Mouse (Mus musculus): ENCODE data around the gene Endou. TPM values are rescaled to one million over a fixed set of nuclear protein-coding genes. Genes with fewer than 3 reads are reported as not detected.
A peak's percentile ranks its signal among the peaks of the same experiment; 100 is the strongest.

Gene Endou
- polyA plus RNA-seq, 1 experiment from 2014 or later: not detected

DNA sequence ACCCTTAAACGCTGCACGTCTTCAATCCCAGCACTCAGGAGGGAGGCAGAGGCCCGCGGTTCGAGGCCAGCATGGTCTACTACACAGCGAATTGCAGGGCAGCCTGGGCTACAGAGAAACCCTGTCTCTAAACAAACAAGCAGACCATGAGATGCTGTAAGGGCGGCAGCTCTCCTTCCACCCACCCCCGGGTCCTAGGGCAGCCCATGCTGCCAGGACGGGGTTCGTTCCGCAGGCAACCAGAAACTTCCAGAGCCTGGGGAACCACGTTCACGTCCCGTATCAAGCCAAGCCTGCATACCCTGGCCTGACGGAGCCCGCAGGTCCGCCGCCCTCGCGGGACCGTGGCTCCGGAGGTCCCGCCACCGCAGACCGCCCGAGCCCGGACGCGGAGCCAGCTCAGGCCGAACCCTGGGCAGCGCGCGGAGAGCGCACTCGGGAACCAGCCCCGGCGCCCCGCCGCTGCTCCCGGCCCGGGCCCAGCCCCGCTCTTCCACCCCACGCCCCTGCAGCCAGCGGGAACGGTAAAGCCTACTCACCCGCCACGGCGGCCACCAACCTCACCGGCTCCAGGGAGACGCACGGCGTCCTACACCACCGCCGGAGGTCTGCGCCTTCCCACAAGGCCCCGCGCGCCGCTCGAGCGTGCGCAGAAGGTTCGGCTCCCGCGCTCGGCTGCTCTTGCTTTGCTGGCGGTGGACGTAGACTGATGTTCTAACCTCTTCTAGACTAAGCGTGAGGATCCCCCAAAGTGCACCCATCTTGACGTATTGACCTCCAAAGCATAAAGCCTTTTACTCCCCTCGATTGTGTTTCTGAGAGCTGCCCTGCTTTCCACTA, 25.7 kb downstream of the Endou start, which contains the start of gene Rpap3:
TSS of gene Rpap3 (minus strand) at position 615 of the 840 bp plus-strand sequence.
- Histone ChIP-seq H3K4me2 (ENCODE audit: low read depth, low read length) (peak within 1 kb of the TSS; percentile 63), H3K9ac (replicated peaks; ENCODE audit: low read depth, low read length) (peak within 1 kb of the TSS; percentile 94), H3K4me1 (ENCODE audit: control insufficient read depth, insufficient read depth, low read length) (0 out of 2 replicates have a peak, but pooled peaks cover 3% of the 10 kb centered on the region), H3K27me3 (ENCODE audit: control insufficient read depth, insufficient read depth, low read length) (no peaks in the 10 kb centered on the region), H3K9me3 (ENCODE audit: control insufficient read depth, low read length) (no peaks in the 10 kb centered on the region), H3K36me3 (ENCODE audit: control insufficient read depth, insufficient read depth, low read length) (peaks cover 26% of the 10 kb centered on the region), H3K4me3 (ENCODE audit: low read depth, low read length) (peak within 1 kb of the TSS; percentile 87), H3K27ac (ENCODE audit: low read depth, low read length) (no peak within 1 kb of the TSS)
- ATAC-seq (ENCODE audit: low read depth): peak; percentile 94
- WGBS: 1% methylated on average over 71 of the region's 71 CpGs

DNA sequence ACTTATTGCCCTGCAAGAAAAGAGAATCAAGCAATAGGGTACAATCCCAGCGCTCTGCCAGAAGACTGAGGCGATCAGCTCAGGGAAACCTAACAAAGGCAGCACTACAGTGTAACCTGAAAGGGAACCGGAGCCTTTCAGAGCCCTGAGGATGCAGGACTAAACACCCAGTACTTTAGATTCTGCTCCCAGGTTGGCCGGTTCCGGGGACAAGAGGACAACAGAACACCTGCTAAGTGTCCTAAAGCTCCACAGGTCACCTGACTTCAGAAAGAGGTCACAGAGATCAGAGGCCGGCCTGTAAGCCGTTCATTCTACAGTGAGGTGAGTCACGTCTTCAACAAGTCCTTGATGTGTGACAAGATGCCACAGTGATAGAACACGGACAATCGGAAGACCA, 34.5 kb downstream of the Endou start:
- Histone ChIP-seq H3K27ac (ENCODE audit: low read depth, low read length) (no peak overlapping the region), H3K4me2 (ENCODE audit: low read depth, low read length) (no peak overlapping the region), H3K9me3 (ENCODE audit: control insufficient read depth, low read length) (no peaks in the 10 kb centered on the region), H3K27me3 (ENCODE audit: control insufficient read depth, insufficient read depth, low read length) (no peaks in the 10 kb centered on the region), H3K4me1 (ENCODE audit: control insufficient read depth, insufficient read depth, low read length) (no peaks in the 10 kb centered on the region), H3K9ac (replicated peaks; ENCODE audit: low read depth, low read length) (no peak overlapping the region), H3K4me3 (ENCODE audit: low read depth, low read length) (no peak overlapping the region), H3K36me3 (ENCODE audit: control insufficient read depth, insufficient read depth, low read length) (peaks cover 63% of the 10 kb centered on the region)
- no peak for ATAC-seq (ENCODE audit: low read depth)
- WGBS: 92% methylated on average over 10 of the region's 10 CpGs

DNA sequence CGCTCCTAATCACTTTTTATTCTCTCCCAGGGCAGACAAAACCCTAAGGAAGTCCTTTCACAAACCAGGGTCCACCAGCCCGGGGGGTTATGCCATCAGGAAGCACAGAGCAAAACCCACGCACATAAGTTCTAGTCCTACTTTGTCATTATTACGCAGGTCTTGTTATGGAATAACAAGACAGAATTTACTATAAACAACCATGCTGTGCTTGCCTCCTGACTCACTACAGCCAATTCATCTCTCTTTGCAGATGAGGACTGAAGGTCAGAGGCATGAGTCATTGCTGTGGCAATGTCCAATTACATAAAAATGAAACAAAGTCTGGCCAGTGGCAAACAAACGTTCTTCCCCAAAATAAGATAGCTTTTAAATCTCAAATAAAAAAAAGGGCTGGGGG, 37.7 kb downstream of the Endou start:
- peaks cover 53% of the 10 kb centered on the region for H3K36me3 ChIP-seq (ENCODE audit: control insufficient read depth, insufficient read depth, low read length)
- ATAC-seq (ENCODE audit: low read depth): no peak

DNA sequence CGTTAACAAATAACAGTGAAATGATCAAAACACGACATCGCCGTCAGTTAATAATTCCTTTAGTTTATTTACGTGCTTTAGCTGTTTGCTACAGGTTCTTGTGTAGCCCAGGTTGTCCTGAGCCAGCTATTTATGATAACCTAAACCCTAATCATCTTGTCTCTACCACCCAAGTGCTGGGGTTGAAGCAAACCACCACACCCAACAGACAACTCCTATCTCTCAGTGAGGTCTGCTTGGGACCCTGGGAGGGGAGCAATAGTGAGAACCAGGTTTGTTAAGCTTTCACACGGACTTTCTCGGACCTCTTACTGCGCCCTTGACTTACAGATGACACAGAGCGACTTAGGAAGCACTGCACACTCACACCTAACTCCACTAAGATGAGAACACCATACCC, 47.0 kb downstream of the Endou start:
- H3K4me1 ChIP-seq (ENCODE audit: control insufficient read depth, insufficient read depth, low read length): no peaks in the 10 kb centered on the region
- peaks cover 71% of the 10 kb centered on the region for H3K36me3 ChIP-seq (ENCODE audit: control insufficient read depth, insufficient read depth, low read length)
- H3K9ac ChIP-seq (replicated peaks; ENCODE audit: low read depth, low read length): no peak overlapping the region
- no peak overlapping the region for H3K4me3 ChIP-seq (ENCODE audit: low read depth, low read length)
- no peak overlapping the region for H3K27ac ChIP-seq (ENCODE audit: low read depth, low read length)
- 96% methylated on average over 9 of the region's 9 CpGs for WGBS
- ATAC-seq (ENCODE audit: low read depth): no peak
- no peak overlapping the region for H3K4me2 ChIP-seq (ENCODE audit: low read depth, low read length)
- H3K27me3 ChIP-seq (ENCODE audit: control insufficient read depth, insufficient read depth, low read length): no peaks in the 10 kb centered on the region
- H3K9me3 ChIP-seq (ENCODE audit: control insufficient read depth, low read length): no peaks in the 10 kb centered on the region

More for the DNA sequence above, 37.7 kb downstream of the Endou start:
- Histone ChIP-seq H3K4me3 (ENCODE audit: low read depth, low read length) (no peak overlapping the region), H3K27ac (ENCODE audit: low read depth, low read length) (no peak overlapping the region), H3K9me3 (ENCODE audit: control insufficient read depth, low read length) (no peaks in the 10 kb centered on the region), H3K27me3 (ENCODE audit: control insufficient read depth, insufficient read depth, low read length) (no peaks in the 10 kb centered on the region), H3K4me2 (ENCODE audit: low read depth, low read length) (no peak overlapping the region), H3K4me1 (ENCODE audit: control insufficient read depth, insufficient read depth, low read length) (no peaks in the 10 kb centered on the region), H3K9ac (replicated peaks; ENCODE audit: low read depth, low read length) (no peak overlapping the region)
- WGBS: 92% methylated on average over 5 of the region's 5 CpGs

DNA sequence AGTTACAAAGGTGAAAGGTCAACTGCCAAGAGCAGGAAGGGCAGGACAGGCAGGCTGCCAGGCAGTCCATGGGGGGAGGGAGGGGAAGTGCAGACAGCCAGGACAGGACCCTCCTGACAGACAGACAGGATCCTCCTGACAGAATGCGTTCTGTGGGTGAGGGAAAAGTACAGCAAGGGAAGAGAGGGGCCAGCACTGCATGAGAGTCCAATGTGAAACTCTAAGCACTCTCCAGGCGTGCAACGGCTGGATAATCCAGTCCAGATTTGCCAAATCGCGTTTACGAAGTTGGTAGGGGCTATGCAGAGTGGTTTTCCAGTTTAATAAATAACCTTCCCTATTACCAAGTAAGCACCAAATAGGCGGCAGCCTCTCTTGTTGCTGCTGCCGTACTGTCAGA, 49.1 kb downstream of the Endou start:
- Histone ChIP-seq H3K27ac (ENCODE audit: low read depth, low read length) (no peak overlapping the region), H3K9me3 (ENCODE audit: control insufficient read depth, low read length) (no peaks in the 10 kb centered on the region), H3K27me3 (ENCODE audit: control insufficient read depth, insufficient read depth, low read length) (no peaks in the 10 kb centered on the region), H3K4me2 (ENCODE audit: low read depth, low read length) (no peak overlapping the region), H3K36me3 (ENCODE audit: control insufficient read depth, insufficient read depth, low read length) (peaks cover 70% of the 10 kb centered on the region), H3K4me1 (ENCODE audit: control insufficient read depth, insufficient read depth, low read length) (no peaks in the 10 kb centered on the region), H3K9ac (replicated peaks; ENCODE audit: low read depth, low read length) (no peak overlapping the region), H3K4me3 (ENCODE audit: low read depth, low read length) (no peak overlapping the region)
- WGBS: 92% methylated on average over 8 of the region's 8 CpGs
- no peak for ATAC-seq (ENCODE audit: low read depth)

DNA sequence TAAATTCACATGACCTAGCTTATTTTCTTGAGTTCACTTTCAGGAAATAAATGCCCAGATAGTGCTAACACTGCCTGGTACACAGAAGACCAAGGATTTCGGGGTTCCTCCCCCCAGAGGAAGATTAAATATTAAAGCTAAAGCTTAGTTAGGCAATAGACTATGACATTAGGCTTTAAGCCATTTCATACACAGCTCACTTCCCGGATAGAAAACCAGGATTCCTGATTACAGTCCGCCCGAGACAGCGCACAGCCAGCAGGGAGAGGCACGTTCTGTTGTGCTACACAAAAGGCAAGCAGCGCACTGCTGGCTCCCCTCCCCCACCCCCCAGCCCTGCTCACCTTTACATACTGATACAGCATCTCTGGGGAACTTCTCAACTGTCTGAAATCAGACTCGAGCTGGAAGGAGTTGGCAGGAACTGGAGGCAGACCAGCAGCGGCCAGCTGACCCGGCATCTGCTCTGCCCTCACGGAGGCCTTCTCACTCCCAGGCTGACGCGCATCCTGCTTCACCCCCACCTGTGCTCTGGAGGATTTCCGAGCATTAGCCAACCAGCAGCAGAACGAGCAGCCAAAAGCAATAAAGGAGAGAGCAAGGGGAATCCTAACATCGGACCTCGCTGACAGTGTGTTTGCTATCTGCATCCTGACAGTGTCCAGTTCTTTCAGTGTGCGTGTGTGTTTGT, 51.0 kb downstream of the Endou start:
- Histone ChIP-seq H3K9me3 (ENCODE audit: control insufficient read depth, low read length) (no peaks in the 10 kb centered on the region), H3K4me3 (ENCODE audit: low read depth, low read length) (no peak overlapping the region), H3K4me2 (ENCODE audit: low read depth, low read length) (no peak overlapping the region), H3K27ac (ENCODE audit: low read depth, low read length) (0 out of 2 replicates have a peak overlapping the region, but pooled peaks have one; percentile 7), H3K4me1 (ENCODE audit: control insufficient read depth, insufficient read depth, low read length) (no peaks in the 10 kb centered on the region), H3K36me3 (ENCODE audit: control insufficient read depth, insufficient read depth, low read length) (peaks cover 58% of the 10 kb centered on the region), H3K27me3 (ENCODE audit: control insufficient read depth, insufficient read depth, low read length) (no peaks in the 10 kb centered on the region), H3K9ac (replicated peaks; ENCODE audit: low read depth, low read length) (no peak overlapping the region)
- WGBS: 72% methylated on average over 18 of the region's 18 CpGs
- no peak for ATAC-seq (ENCODE audit: low read depth)

DNA sequence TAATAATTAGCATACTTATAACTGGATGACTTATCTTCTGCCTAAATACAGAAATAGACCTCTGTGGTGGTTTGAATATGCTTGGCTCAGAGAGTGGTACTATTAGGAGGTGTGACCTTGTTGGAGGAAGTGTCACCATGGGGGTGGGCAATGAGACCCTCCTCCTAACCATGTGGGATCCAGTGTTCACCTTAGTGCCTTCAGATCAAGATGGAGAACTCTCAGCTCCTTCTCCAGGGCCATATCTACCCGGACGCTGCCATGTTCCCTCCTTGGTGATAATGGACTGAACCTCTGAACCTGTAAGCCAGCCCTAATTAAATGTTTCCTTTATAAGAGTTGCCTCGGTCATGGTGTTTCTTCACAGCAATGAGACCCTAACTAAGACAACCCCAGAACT, 53.8 kb downstream of the Endou start:
- 97% methylated on average over 3 of the region's 3 CpGs for WGBS
- Histone ChIP-seq H3K9ac (replicated peaks; ENCODE audit: low read depth, low read length) (no peak overlapping the region), H3K4me2 (ENCODE audit: low read depth, low read length) (no peak overlapping the region), H3K36me3 (ENCODE audit: control insufficient read depth, insufficient read depth, low read length) (peaks cover 42% of the 10 kb centered on the region), H3K9me3 (ENCODE audit: control insufficient read depth, low read length) (no peaks in the 10 kb centered on the region), H3K27me3 (ENCODE audit: control insufficient read depth, insufficient read depth, low read length) (no peaks in the 10 kb centered on the region), H3K27ac (ENCODE audit: low read depth, low read length) (no peak overlapping the region), H3K4me3 (ENCODE audit: low read depth, low read length) (no peak overlapping the region), H3K4me1 (ENCODE audit: control insufficient read depth, insufficient read depth, low read length) (0 out of 2 replicates have a peak, but pooled peaks cover 4% of the 10 kb centered on the region)
- ATAC-seq (ENCODE audit: low read depth): no peak

DNA sequence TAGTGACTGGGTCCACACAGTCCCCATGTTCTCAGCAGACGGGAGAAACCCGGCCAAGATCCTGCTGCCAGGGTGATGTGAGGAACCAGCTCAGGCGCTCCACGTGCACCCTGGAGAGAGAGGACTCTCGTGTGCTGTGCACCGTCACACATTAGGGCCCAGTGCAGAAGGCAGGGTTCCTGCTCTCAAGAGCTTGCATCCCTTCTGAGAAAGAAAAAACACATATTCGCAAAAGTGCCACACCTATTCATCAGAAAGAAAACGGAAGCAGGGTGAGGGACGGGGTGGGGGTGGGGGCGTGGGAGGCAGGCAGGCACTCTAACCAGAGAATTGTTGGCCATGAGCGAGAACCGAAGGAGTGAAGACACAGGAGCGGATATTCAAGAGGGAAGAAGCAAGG, 55.2 kb downstream of the Endou start:
- Histone ChIP-seq H3K9ac (replicated peaks; ENCODE audit: low read depth, low read length) (no peak overlapping the region), H3K36me3 (ENCODE audit: control insufficient read depth, insufficient read depth, low read length) (peaks cover 31% of the 10 kb centered on the region), H3K4me1 (ENCODE audit: control insufficient read depth, insufficient read depth, low read length) (0 out of 2 replicates have a peak, but pooled peaks cover 8% of the 10 kb centered on the region), H3K27me3 (ENCODE audit: control insufficient read depth, insufficient read depth, low read length) (no peaks in the 10 kb centered on the region), H3K4me3 (ENCODE audit: low read depth, low read length) (no peak overlapping the region), H3K9me3 (ENCODE audit: control insufficient read depth, low read length) (no peaks in the 10 kb centered on the region), H3K27ac (ENCODE audit: low read depth, low read length) (no peak overlapping the region), H3K4me2 (ENCODE audit: low read depth, low read length) (no peak overlapping the region)
- ATAC-seq (ENCODE audit: low read depth): no peak
- WGBS: 97% methylated on average over 13 of the region's 13 CpGs

DNA sequence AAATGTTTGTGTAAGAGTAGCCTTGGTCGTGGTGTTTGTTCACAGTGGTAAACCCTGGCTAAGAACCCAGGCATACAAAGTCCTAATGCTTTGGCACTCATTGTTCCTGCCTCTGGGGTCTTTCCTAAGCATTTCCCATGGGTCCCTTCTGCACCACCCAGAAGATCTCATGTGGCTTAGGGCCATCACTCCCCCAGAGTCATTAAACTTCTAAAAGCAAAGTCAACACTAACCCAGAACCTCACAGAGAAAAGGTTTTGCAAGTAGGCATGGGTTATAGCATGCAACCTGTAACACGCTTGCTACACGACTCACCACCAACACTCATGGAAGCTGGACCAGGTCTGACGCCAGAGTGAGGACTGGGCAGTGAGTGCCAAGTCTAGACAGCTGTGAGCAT, 56.7 kb downstream of the Endou start:
- Histone ChIP-seq H3K4me3 (ENCODE audit: low read depth, low read length) (no peak overlapping the region), H3K27me3 (ENCODE audit: control insufficient read depth, insufficient read depth, low read length) (no peaks in the 10 kb centered on the region), H3K36me3 (ENCODE audit: control insufficient read depth, insufficient read depth, low read length) (peaks cover 22% of the 10 kb centered on the region; the same call in 1 of the 2 replicates), H3K9me3 (ENCODE audit: control insufficient read depth, low read length) (no peaks in the 10 kb centered on the region), H3K4me1 (ENCODE audit: control insufficient read depth, insufficient read depth, low read length) (0 out of 2 replicates have a peak, but pooled peaks cover 8% of the 10 kb centered on the region), H3K27ac (ENCODE audit: low read depth, low read length) (no peak overlapping the region), H3K4me2 (ENCODE audit: low read depth, low read length) (no peak overlapping the region), H3K9ac (replicated peaks; ENCODE audit: low read depth, low read length) (no peak overlapping the region)
- no peak for ATAC-seq (ENCODE audit: low read depth)
- 97% methylated on average over 4 of the region's 4 CpGs for WGBS

All from neural tube, embryonic 14.5 days (tissue).